Mouse (Mus musculus) mouse trophoblast stem cell (cell line): Measurements from ENCODE around the gene Tescl.

ENCODE experiments used
- in situ Hi-C, 2 experiments: fragments of 300-500 bp; cut with MseI, MboI; formaldehyde crosslinking; loops; 2 replicates in 1 of 2; 3 replicates in 1 of 2; pipeline ENCODE4 v1.15.1; 2025

The Tescl gene

DNA sequence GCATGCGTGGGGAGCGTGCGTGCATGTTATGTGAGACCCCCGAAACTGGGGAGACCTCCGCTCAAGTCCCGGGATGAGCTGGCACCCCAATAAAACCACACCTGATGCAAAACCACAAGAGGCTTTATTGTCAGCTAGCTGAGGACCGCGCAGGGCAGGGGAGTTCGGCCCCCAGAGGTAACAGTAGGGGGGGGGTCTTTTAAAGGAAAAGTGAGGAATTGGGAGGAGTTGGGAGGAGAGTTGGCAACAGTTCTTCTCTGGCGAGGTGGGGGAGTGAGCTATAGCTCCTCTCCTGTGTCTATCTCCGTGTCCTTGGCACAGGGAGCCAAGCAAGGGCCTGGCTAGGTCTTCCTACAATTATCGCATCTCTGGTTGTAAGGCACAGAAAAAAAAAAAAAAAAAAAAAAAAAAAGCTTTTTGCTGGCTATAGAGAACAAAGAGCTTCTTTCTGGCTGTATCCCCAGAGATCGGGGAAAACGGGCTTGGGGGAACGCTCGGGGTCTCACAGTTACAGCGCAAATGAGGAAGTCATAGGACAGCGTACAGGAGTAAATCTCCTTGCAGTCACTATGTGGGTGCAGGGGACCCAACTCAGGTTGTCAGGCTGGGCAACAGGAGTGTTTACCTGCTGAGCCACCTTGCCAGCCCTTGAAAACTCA lies 33.8 kb downstream of the Tescl start:
- in situ Hi-C loops: loop anchor here (25.0 kb wide), 1 partner anchor 338 kb away; the partner anchor contains the start of genes Vmn1r180 (in 2 of the 2) and Vmn1r181 (in 2 of the 2)

DNA sequence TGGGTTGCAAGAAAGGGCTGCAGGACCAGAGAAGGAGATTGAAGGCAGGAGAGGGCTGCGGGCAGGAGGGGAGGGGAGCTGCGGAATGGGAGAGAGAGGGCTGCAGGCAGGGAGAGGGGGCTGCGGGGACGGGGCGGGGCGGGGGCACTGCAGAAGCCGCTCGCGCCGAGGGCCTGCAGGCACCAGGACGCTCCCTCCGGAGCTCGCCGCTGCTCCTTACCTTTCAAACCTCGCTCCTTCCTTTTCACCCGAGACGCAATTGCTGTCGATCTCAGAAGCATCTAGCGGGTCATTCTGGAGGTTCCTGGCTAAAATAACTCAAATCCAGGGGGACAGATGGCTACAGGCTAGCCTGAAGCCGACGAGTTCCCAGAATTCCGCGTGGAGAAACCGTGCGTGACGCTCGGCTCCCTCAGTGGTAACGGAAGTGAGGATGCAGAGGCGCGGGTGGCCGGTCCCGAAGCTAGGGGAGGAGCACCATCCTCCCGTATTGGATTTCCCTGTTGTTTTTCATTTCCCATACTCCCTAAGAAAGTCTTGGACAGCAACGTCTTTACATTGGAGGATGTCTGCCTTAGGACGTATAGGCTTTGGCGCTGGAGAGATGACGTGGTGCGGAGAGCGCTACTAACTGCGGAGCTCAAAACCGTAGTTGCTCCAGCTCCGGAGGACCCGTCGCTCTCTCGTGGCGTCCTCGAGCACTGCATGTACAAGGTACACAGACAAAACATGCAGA lies 34.6 kb downstream of the Tescl start:
- in situ Hi-C loops: loop anchor here (25.0 kb wide), 1 partner anchor 337 kb away; the partner anchor contains the start of genes Vmn1r180 (in 2 of the 2) and Vmn1r181 (in 2 of the 2)

GRCm38 (mm10) chr7:24298635-24298972 lies 35.1 kb downstream of the Tescl start:
- in situ Hi-C loops: loop anchor here (25.0 kb wide), 1 partner anchor 336 kb away; the partner anchor contains the start of genes Vmn1r180 (in 2 of the 2) and Vmn1r181 (in 2 of the 2)

DNA sequence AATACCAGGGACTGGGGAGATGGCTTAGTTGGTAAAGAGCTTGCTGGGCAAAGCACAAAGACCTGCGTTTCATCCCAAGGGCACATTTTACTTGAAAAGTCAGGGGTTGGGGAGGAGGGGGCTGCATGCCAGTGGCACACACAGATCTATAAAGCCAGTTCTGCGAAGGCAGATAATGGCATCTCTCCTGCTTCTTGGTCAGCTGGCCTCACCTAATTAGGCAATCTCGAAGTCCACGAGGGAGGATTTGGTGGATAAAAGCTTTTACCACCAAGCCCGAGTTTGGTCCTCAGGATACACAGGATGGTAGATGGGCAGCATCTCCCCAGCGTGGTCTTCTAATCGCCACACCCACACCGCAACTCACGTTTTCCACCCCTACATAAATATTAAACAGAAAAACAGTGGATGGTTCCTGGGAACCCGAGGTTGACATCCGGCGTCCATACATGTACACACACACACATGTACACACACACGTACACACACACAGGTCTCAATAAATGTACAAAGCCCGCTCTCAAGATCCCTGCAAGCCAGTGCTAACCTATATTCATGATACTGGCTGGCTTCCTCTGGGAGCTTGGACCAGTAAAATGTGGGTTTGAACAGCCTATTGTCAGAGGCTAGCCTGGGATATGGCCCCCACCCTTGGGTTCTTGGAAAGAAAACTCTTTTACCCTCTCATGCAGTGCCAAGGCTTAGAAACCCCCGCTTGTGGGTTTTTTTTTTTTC lies 36.2 kb downstream of the Tescl start:
- in situ Hi-C loops: loop anchor here (25.0 kb wide), 1 partner anchor 335 kb away; the partner anchor contains the start of genes Vmn1r180 (in 2 of the 2) and Vmn1r181 (in 2 of the 2)

- in situ Hi-C loops: loop anchor here (25.0 kb wide), 1 partner anchor 334 kb away; the partner anchor contains the start of genes Vmn1r180 (in 2 of the 2) and Vmn1r181 (in 2 of the 2)
These were observed 37.4 kb downstream of the Tescl start for GRCm38 (mm10) chr7:24296386-24296785.

- in situ Hi-C loops: loop anchor here (25.0 kb wide), 1 partner anchor 333 kb away; the partner anchor contains the start of genes Vmn1r180 (in 2 of the 2) and Vmn1r181 (in 2 of the 2)
These were observed 38.4 kb downstream of the Tescl start for GRCm38 (mm10) chr7:24295376-24295775.

GRCm38 (mm10) chr7:24294763-24295162 lies 39.0 kb downstream of the Tescl start:
- in situ Hi-C loops: loop anchor here (25.0 kb wide), 1 partner anchor 332 kb away; the partner anchor contains the start of genes Vmn1r180 (in 2 of the 2) and Vmn1r181 (in 2 of the 2)

DNA sequence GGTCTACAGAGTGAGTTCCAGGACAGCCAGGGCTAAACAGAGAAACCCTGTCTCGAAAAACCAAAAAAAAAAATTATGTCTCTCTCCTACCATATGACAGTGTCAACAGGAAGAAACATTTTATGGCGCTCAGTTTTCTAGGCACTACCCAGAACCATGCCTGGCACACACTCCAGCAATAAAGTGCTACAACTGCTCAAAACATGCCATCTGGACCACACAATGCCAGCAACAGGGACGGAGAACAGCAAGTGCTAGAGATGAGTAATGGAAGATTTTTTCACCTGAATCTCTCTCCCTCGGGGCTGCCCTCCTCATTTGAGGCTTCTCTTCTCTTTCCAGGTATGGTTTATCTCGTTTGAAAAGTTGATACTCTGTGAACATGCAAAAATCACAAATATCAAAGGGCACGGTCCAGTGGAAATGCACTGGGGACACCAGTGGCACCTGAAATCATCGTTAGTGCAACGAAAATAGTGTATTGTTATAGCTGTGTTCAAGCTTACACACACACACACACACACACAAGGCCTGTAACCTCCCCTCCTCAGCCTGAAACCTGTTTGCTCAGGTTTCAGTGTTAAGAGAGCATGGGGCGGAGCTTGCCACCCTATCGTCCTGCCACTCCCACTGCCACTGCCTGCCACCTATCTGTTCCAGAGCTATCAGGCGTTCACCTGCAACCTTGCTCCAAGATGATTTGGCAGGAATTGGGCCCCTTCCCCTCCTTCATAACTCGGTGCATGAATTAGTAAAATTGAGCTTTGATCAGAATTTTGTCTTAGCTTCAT lies 40.5 kb downstream of the Tescl start:
- in situ Hi-C loops: loop anchor here (25.0 kb wide), 1 partner anchor 331 kb away; the partner anchor contains the start of genes Vmn1r180 (in 2 of the 2) and Vmn1r181 (in 2 of the 2)

DNA sequence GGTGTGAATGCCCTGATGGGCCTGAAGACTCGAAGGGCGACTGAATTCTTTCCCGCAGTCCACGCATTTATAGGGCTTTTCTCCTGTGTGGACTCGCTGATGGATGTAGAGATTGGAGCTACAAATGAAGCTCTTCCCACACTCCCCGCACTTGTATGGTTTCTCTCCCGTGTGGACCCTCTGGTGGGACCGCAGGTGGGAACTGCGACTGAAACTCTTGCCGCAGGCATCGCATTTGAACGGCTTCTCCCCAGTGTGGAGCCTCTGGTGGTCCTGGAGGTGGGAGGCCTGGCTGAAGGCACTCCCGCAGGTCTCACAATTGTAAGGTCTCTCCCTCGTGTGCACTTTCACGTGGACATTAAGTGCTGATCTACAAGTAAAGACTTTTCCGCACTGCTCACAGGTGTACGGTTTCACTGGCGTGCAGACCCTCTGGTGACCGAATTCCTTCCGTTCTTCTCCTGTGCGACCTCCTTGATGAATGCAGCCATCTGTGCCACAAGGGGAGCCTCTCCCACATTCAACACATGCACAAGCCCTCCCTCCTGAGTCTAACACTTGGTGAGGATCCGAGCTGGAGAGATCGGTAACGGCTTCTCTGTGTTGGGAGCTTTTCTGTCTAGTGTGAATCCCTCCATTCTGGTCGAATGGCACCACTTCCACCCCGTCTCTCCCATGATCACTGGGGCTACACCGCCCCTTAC lies 42.2 kb downstream of the Tescl start:
- in situ Hi-C loops: loop anchor here (25.0 kb wide), 1 partner anchor 329 kb away; the partner anchor contains the start of genes Vmn1r180 (in 2 of the 2) and Vmn1r181 (in 2 of the 2)

DNA sequence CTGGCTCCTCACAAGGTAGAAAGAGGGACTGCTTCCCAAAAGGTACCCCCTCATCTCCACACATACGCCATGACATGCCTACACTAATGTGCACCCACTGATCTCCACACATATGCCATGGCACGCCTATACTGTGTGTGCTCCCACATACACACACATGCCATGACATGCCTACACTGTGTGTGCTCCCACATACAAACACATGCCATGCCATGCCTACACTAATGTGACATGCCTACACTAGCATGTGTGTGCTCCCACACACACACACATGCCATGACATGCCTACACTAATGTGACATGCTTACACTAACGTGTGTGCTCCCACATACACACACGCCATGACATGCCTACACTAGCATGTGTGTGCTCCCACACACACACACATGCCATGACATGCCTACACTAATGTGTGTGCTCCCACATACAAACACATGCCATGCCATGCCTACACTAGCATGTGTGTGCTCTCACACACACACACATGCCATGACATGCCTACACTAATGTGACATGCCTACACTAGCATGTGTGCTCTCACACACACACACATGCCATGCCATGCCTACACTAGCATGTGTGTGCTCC lies 43.5 kb downstream of the Tescl start:
- in situ Hi-C loops: loop anchor here (25.0 kb wide), 1 partner anchor 328 kb away; the partner anchor contains the start of genes Vmn1r180 (in 2 of the 2) and Vmn1r181 (in 2 of the 2)

GRCm38 (mm10) chr7:24288512-24288911 lies 45.2 kb downstream of the Tescl start:
- in situ Hi-C loops: loop anchor here (5.0 to 25.0 kb wide), 2 partner anchors 136 to 326 kb away; partner anchors contain the start of genes Vmn1r180 (in 2 of the 2) and Vmn1r181 (in 2 of the 2)

- in situ Hi-C loops: loop anchor here (5.0 to 25.0 kb wide), 2 partner anchors 135 to 325 kb away; partner anchors contain the start of genes Vmn1r180 (in 2 of the 2) and Vmn1r181 (in 2 of the 2)
These were observed 46.1 kb downstream of the Tescl start for GRCm38 (mm10) chr7:24287670-24288069.

DNA sequence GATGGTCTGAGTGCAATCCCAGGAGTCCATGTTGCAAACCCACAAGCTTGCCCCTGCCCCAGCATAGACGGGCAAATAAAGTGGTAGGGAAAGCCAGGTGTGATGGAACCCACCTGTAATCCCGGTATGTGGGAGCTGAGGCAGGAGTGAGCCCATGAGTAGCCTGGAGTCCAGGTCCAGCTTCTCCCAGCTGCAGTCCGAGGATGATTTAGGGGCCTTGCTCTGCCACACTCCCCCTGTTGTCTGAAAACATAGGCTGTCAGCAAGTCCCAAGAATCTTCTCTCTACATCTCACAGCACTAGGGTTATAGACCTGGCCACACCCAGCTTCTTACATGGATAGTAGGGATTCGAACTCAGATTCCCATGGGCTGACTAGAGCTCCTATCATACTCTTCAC lies 46.8 kb downstream of the Tescl start:
- in situ Hi-C loops: loop anchor here (5.0 to 25.0 kb wide), 2 partner anchors 135 to 325 kb away; partner anchors contain the start of genes Vmn1r180 (in 2 of the 2) and Vmn1r181 (in 2 of the 2)

- in situ Hi-C loops: loop anchor here (5.0 to 25.0 kb wide), 2 partner anchors 134 to 324 kb away; partner anchors contain the start of genes Vmn1r180 (in 2 of the 2) and Vmn1r181 (in 2 of the 2)
These were observed 47.6 kb downstream of the Tescl start for GRCm38 (mm10) chr7:24286090-24286489.
